Mouse (Mus musculus) G1E (cell line): ENCODE results near the gene Dnaja1. TPM values are rescaled to one million over a fixed set of nuclear protein-coding genes. Genes with fewer than 3 reads are reported as not detected.
A peak's percentile ranks its signal among the peaks of the same experiment; 100 is the strongest.

Source experiments
- ATAC-seq: 2 replicates; pipeline ENCODE4 v1.8.0; 2016; ENCODE audit warnings: mild to moderate bottlenecking; ENCODE audit not compliant: insufficient number of reproducible peaks, poor library complexity, low FRiP score, severe bottlenecking; ENCODE audit errors: extremely low read depth
- DNase-seq: peaks from one replicate; pipeline ENCODE4 v3.0.0; 2012; ENCODE audit warnings: low spot score
- H3K27me3 ChIP-seq: 2 replicates; pipeline ENCODE4 v1.6.1; 2012; ENCODE audit warnings: mild to moderate bottlenecking, low read length, inconsistent platforms; ENCODE audit not compliant: insufficient read depth
- H3K36me3 ChIP-seq: replicated peaks from 2 replicates; pipeline ENCODE3; 2012; ENCODE audit warnings: mild to moderate bottlenecking, inconsistent platforms
- H3K4me1 ChIP-seq: 2 replicates; pipeline ENCODE4 v1.6.1; 2012; ENCODE audit warnings: low read depth, low read length, inconsistent platforms, mixed read lengths; ENCODE audit not compliant: insufficient read depth
- H3K4me3 ChIP-seq: 2 replicates; pipeline ENCODE4 v1.5.1; 2012; ENCODE audit warnings: low read depth, mild to moderate bottlenecking, inconsistent platforms, low read length, moderate library complexity, mixed read lengths
- H3K9me3 ChIP-seq: replicated peaks from 2 replicates; pipeline ENCODE4 v1.6.1; 2012; ENCODE audit warnings: inconsistent platforms
- CTCF ChIP-seq: IDR thresholded peaks from 2 replicates; pipeline ENCODE4 v1.5.1; 2012; ENCODE audit warnings: low read depth, low read length, inconsistent platforms, mixed read lengths
- GATA1 ChIP-seq: IDR thresholded peaks from 2 replicates; pipeline ENCODE4 v1.6.1; 2012; ENCODE audit warnings: borderline replicate concordance, low read length, inconsistent platforms, mixed read lengths
- GATA2 ChIP-seq: IDR thresholded peaks from 2 replicates; pipeline ENCODE4 v1.6.1; 2012; ENCODE audit warnings: low read depth, low read length, inconsistent platforms, borderline replicate concordance
- POLR2AphosphoS5 ChIP-seq: IDR thresholded peaks from 2 replicates; pipeline ENCODE4 v1.6.1; 2012; ENCODE audit warnings: low read depth, low read length, inconsistent platforms; ENCODE audit not compliant: insufficient replicate concordance
- TAL1 ChIP-seq: conservative IDR thresholded peaks from 2 replicates; pipeline ENCODE4 v1.6.1; 2012; ENCODE audit warnings: low read depth, low read length, inconsistent platforms, mixed read lengths
- polyA plus RNA-seq: library from polyadenylated mRNA; stranded (reverse); fragments of >175 nt; gene quantifications from 2 replicates; pipeline ENCODE4 v1.2.3, GENCODE M21; 2012
- total RNA-seq, 2 experiments: library from RNA; stranded (forward) in 1 of 2; stranded (reverse) in 1 of 2; fragments of 200-1000 nt in 1 of 2; fragments of >200 nt in 1 of 2; fragmentation: Nextera tagmentation in 1 of 2; gene quantifications; 2 replicates each; pipeline ENCODE4 v1.2.3; 2014 to 2017

Dnaja1 gene
- total and polyA plus RNA-seq, 3 experiments, result 178 to 353 (median 221) TPM

DNA sequence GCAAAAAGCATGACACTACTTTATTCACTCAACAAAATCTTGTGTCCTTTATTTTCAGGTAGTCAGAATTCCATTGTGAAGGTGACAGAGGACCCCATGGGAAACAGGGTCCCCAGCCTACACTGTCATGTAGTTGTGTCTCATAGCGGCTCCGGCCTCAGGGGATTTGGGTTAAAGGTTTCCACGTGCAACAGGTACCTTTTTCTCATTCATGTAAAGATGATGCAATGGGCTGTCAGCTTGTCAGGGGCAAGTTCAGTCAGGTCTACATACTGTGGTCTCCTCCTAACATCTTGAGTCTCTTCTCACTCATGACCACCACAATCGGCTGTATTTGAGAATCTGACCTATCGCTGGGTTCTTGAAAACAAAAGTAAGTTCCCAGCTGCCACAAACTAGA, 39.6 kb upstream of the Dnaja1 start:
- no peaks in the 10 kb centered on the region for H3K4me1 ChIP-seq
- ATAC-seq, result no peak
- TF ChIP-seq CTCF, result no peak

GRCm38 (mm10) chr4:40683306-40683705, 38.6 kb upstream of the Dnaja1 start:
- Histone ChIP-seq H3K36me3 (peaks cover 46% of the 10 kb centered on the region), H3K4me3 (no peak overlapping the region), H3K27me3 (peaks cover 3% of the 10 kb centered on the region; the same call in 1 of the 2 replicates), H3K4me1 (no peaks in the 10 kb centered on the region), H3K9me3 (peaks cover 2% of the 10 kb centered on the region; the same call in 1 of the 2 replicates)
- no peak for DNase-seq
- TF ChIP-seq GATA1 (no peak), POLR2AphosphoS5 (no peak), GATA2 (no peak), TAL1 (no peak)
- ATAC-seq, result no peak

More for the DNA sequence above, 39.6 kb upstream of the Dnaja1 start:
- no peak for DNase-seq
- no peak overlapping the region for H3K4me3 ChIP-seq
- peaks cover 2% of the 10 kb centered on the region; the same call in 1 of the 2 replicates for H3K9me3 ChIP-seq
- H3K27me3 ChIP-seq, result peaks cover 3% of the 10 kb centered on the region
- peaks cover 38% of the 10 kb centered on the region for H3K36me3 ChIP-seq

- DNase-seq, result no peak
- no peak for ATAC-seq
- Histone ChIP-seq H3K36me3 (peaks cover 81% of the 10 kb centered on the region), H3K4me3 (no peak overlapping the region), H3K4me1 (no peaks in the 10 kb centered on the region), H3K9me3 (no peaks in the 10 kb centered on the region), H3K27me3 (no peaks in the 10 kb centered on the region)
- no peak for TF ChIP-seq GATA1
- TF ChIP-seq TAL1, result no peak
- no peak for TF ChIP-seq GATA2
- TF ChIP-seq POLR2AphosphoS5, result no peak
Measured at GRCm38 (mm10) chr4:40691100-40691499, 30.9 kb upstream of the Dnaja1 start.

DNA sequence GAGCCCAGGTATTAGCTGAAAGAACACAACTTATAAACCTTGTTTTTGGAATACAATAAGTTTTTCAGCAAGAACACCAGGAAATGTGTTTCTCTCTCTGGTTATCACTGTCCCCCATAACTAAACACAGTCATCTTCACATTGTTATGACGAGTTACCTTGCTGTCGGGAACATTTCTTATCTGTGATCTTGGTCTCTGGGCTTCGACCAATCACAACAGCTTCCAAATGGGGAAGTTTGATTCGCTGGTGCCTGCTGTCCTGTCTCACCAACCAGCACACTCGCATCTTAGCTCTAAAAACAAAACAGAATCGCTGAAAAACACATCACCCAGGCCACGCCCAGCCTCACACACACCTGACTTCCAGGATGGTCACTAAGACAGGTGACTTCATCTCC, 24.9 kb upstream of the Dnaja1 start:
- no peaks in the 10 kb centered on the region for H3K27me3 ChIP-seq
- H3K4me3 ChIP-seq, result no peak overlapping the region
- H3K9me3 ChIP-seq, result no peaks in the 10 kb centered on the region
- DNase-seq, result no peak
- TF ChIP-seq CTCF (no peak), GATA2 (no peak), TAL1 (no peak), GATA1 (no peak), POLR2AphosphoS5 (no peak)
- H3K36me3 ChIP-seq, result peaks cover 70% of the 10 kb centered on the region
- peaks cover 19% of the 10 kb centered on the region for H3K4me1 ChIP-seq
- no peak for ATAC-seq

- Histone ChIP-seq H3K4me3 (no peak overlapping the region), H3K9me3 (no peaks in the 10 kb centered on the region), H3K36me3 (peaks cover 40% of the 10 kb centered on the region), H3K4me1 (peaks cover 32% of the 10 kb centered on the region), H3K27me3 (no peaks in the 10 kb centered on the region)
- TF ChIP-seq TAL1 (no peak), POLR2AphosphoS5 (no peak), GATA2 (no peak), CTCF (no peak), GATA1 (no peak)
- ATAC-seq (no peak), DNase-seq (no peak)
Measured at GRCm38 (mm10) chr4:40700216-40700615, 21.7 kb upstream of the Dnaja1 start.

DNA sequence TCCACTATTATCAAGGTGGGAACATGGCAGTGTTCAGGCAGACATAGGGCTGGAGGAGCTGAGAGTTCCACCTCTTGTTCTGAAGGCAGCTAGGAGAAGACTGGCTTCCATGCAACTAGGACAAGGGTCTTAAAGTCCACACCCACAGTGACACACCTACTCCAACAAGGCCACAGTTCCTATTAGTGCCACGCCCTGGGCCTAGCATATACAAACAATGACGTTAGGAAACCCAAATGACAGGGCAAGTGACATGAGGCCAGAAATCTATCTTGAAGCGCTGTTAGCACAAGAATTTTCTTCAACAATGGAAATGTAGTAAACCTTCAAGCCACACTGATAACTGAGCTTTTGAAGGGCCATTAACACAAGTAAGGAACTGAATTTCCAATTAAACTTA, 20.2 kb upstream of the Dnaja1 start:
- Histone ChIP-seq H3K27me3 (no peaks in the 10 kb centered on the region), H3K4me3 (peak overlapping the region; percentile 80; the same call in 1 of the 2 replicates), H3K9me3 (no peaks in the 10 kb centered on the region), H3K4me1 (peaks cover 30% of the 10 kb centered on the region), H3K36me3 (peaks cover 26% of the 10 kb centered on the region)
- DNase-seq, result no peak
- no peak for ATAC-seq
- no peak for TF ChIP-seq GATA1
- TF ChIP-seq TAL1, result no peak

GRCm38 (mm10) chr4:40702797-40703709, 18.9 kb upstream of the Dnaja1 start, which contains the start of gene Aptx:
Gene Aptx (minus strand): TSS chr4:40703194.
- H3K27me3 ChIP-seq, result no peaks in the 10 kb centered on the region
- H3K4me1 ChIP-seq, result peaks cover 27% of the 10 kb centered on the region
- TF ChIP-seq POLR2AphosphoS5 (no peak), TAL1 (no peak), GATA2 (no peak), GATA1 (no peak), CTCF (no peak)
- peak; percentile 84 for DNase-seq
- peak; percentile 92 for ATAC-seq
- peaks cover 20% of the 10 kb centered on the region for H3K36me3 ChIP-seq
- H3K4me3 ChIP-seq, result peak within 1 kb of the TSS; percentile 80
- H3K9me3 ChIP-seq, result no peaks in the 10 kb centered on the region
